8 mouse cellular contexts compared by ENCODE assay signal in the genomic region with DNA sequence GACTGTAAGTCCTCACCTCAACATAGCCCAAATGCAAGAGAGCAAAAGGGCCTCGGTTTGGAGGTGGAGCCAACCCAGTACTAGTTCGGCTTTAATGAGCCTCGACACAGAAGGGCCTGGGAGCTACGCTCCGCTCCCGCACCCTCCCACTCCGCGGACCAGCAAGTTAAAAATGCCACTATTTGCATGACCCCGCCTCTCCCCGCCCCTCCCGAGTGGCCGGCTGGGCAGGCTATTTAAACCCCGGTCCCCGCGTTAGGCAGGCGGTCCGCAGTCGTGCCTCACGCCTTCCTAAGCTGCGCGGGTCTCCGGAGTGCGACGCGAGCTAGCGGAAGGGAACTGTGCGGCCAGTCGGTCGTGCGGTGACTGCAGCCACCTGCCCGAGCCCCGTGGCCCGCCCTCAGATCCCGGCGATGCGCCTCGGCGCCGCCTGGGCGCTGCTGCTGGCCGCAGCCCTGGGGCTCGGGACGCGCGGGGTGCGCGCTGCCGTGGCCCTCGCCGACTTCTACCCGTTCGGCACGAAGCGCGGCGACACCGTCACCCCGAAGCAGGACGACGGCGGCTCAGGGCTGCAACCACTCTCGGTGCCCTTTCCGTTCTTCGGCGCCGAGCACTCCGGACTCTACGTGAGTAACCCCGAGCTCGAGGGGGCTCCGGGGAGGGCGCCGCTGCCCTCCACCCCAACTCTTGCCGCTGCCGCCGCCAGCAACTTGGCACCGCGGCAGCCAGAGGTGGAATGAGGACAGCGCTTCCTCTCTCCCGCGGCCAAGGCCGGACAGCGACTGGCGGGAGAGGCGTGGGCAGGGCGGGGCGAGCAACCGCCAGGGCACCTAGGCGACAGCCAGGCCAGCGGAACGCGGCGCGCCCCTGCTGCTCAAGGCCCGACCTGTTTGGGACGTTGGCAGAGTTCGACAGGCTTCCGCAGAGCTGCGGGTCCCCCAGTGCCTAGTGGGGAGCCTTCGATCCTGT. TPM values are rescaled to one million over a fixed set of nuclear protein-coding genes. Genes with fewer than 3 reads are reported as not detected.
A peak's percentile ranks its signal among the peaks of the same experiment; 100 is the strongest.
DNase-seq lines count a peak whose midpoint lies in the region; ATAC-seq and TF ChIP-seq lines count a peak whose summit lies in the region.

TSS of gene Sned1 (plus strand) at position 266 of the 969 bp plus-strand sequence.

- peak within 1 kb of the TSS; percentile 73 for H3K27ac ChIP-seq in hindbrain, embryonic 10.5 days
- H3K27ac ChIP-seq in lung, embryonic 14.5 days (ENCODE audit: low read depth) = peak within 1 kb of the TSS; percentile 60; the same call in 1 of the 2 replicates
- H3K27ac ChIP-seq in olfactory bulb, adult 2 months (ENCODE audit: insufficient read depth, low read depth, low read length) = no peak within 1 kb of the TSS

- POLR2A ChIA-PET in Patski (lab: Charles Lee) = interaction anchor here (0.6 to 1.9 kb wide), 7 partner anchors 8 to 57 kb away, joined by 3 to 8 read pairs (median 4); no protein-coding TSS in a partner anchor

- DNase-seq in Patski (ENCODE audit: low read depth, low spot score) = no peak
- peak; percentile 84 for DNase-seq in cerebellum, adult 9-11 months
- peak; percentile 65 to 77 for DNase-seq in frontal cortex, postnatal 10 days (ENCODE audit: low spot score in 2 of 2)
- peak; percentile 88 for DNase-seq in hindbrain, embryonic 10.5 days (ENCODE audit: low spot score)
- DNase-seq in layer of hippocampus, adult 9-10 months (ENCODE audit: low spot score) = peak; percentile 27
- peak; percentile 95 for DNase-seq in lung, embryonic 14.5 days
- DNase-seq in testis, postnatal 14 days (ENCODE audit: low spot score) = peak; percentile 85

- peak within 1 kb of the TSS; percentile 98 for H3K4me2 ChIP-seq in lung, embryonic 14.5 days

- H3K4me3 ChIP-seq in hindbrain, embryonic 10.5 days = peak within 1 kb of the TSS; percentile 68
- H3K4me3 ChIP-seq in lung, embryonic 14.5 days (ENCODE audit: low read depth, low read length) = peak within 1 kb of the TSS; percentile 69
- H3K4me3 ChIP-seq in olfactory bulb, adult 2 months (ENCODE audit: insufficient read depth, low read depth, low read length) = peak within 1 kb of the TSS; percentile 45

- H3K9ac ChIP-seq in lung, embryonic 14.5 days = peak within 1 kb of the TSS; percentile 69

- TF ChIP-seq POLR2A in olfactory bulb, adult 2 months (IDR thresholded peaks at IDR 0.05; ENCODE audit: insufficient read depth, low read depth, low read length) = peak; percentile 33; the same call in 1 of the 2 replicates

- in situ Hi-C loops in Patski (cut with MboI; ENCODE audit: low pct_unique_long_range_greater_than_20kb) = no loop called here

- peaks cover 29% of the 10 kb centered on the region for H3K4me1 ChIP-seq in hindbrain, embryonic 10.5 days (replicated peaks)
- H3K4me1 ChIP-seq in lung, embryonic 14.5 days (ENCODE audit: insufficient read depth) = peaks cover 5% of the 10 kb centered on the region
- H3K4me1 ChIP-seq in olfactory bulb, adult 2 months (ENCODE audit: control insufficient read depth, insufficient read depth, low read length) = peaks cover 14% of the 10 kb centered on the region

- no peaks in the 10 kb centered on the region for H3K9me3 ChIP-seq in hindbrain, embryonic 10.5 days
- H3K9me3 ChIP-seq in lung, embryonic 14.5 days (ENCODE audit: low read depth, low read length) = no peaks in the 10 kb centered on the region

- no peak for TF ChIP-seq CTCF in Patski (IDR thresholded peaks at IDR 0.05)
- TF ChIP-seq CTCF in lung, embryonic 14.5 days (IDR thresholded peaks at IDR 0.05; ENCODE audit: low read depth) = no peak
- TF ChIP-seq CTCF in olfactory bulb, adult 2 months (IDR thresholded peaks at IDR 0.05; ENCODE audit: insufficient read depth, low read depth, low read length) = no peak

- H3K36me3 ChIP-seq in hindbrain, embryonic 10.5 days = no peaks in the 10 kb centered on the region
- H3K36me3 ChIP-seq in lung, embryonic 14.5 days (ENCODE audit: insufficient read depth) = no peaks in the 10 kb centered on the region

- CTCF ChIA-PET in Patski (lab: Charles Lee) = interaction anchor here (0.9 to 2.4 kb wide), 6 partner anchors 10 to 63 kb away, joined by 3 to 8 read pairs (median 3); no protein-coding TSS in a partner anchor

- peak; percentile 84 for ATAC-seq in Patski
- ATAC-seq in lung, embryonic 14.5 days (ENCODE audit: insufficient read depth) = peak; percentile 93

- WGBS in hindbrain, embryonic 10.5 days = under 1% methylated on average over 97 of the region's 100 CpGs
- WGBS in lung, embryonic 14.5 days = under 1% methylated on average over 100 of the region's 100 CpGs
- 1% methylated on average over 99 of the region's 100 CpGs for WGBS in olfactory bulb, adult 2 months

- H3K27me3 ChIP-seq in Patski = no peaks in the 10 kb centered on the region
- H3K27me3 ChIP-seq in hindbrain, embryonic 10.5 days (ENCODE audit: insufficient read depth, poor library complexity, severe bottlenecking) = peaks cover 60% of the 10 kb centered on the region
- 0 out of 2 replicates have a peak, but pooled peaks cover 4% of the 10 kb centered on the region for H3K27me3 ChIP-seq in lung, embryonic 14.5 days (ENCODE audit: insufficient read depth, low read length)

RNA-seq across cellular contexts. Expression of gene Sned1, which starts in this region (rescaled TPM):
- 48.9 TPM for polyA plus RNA-seq in Patski (2021)
- 3.4 and 3.5 TPM in 2 replicates for polyA plus RNA-seq in hindbrain, embryonic 10.5 days (2016; fragmentation: Nextera tagmentation; extraction: Ambion mirVana)
- polyA plus RNA-seq in lung, embryonic 14.5 days (2014; fragmentation: Nextera tagmentation; extraction: Ambion mirVana) = 27.8 and 30.1 TPM in 2 replicates
- polyA plus RNA-seq in olfactory bulb, adult 2 months (2012; ENCODE audit: insufficient read depth, insufficient read length, low replicate concordance, missing spikeins) = not detected in 2 replicates
